Mouse (Mus musculus) gastrocnemius, adult 8-10 months (tissue): ENCODE results near the gene Ppif. TPM values are rescaled to one million over a fixed set of nuclear protein-coding genes. Genes with fewer than 3 reads are reported as not detected.

Experiments
- DNase-seq, 2 experiments: peaks; one replicate each; pipeline ENCODE4 v3.0.0; 2022; ENCODE audit warnings: low spot score in 2 of 2
- total RNA-seq, 4 experiments: library from RNA; stranded (reverse); gene quantifications; 2 replicates each; pipeline ENCODE4 v1.2.4; 2022

Ppif gene
- total RNA-seq, 4 experiments from 2014 or later: 22.9 to 29.3 (median 28.8) TPM

DNA sequence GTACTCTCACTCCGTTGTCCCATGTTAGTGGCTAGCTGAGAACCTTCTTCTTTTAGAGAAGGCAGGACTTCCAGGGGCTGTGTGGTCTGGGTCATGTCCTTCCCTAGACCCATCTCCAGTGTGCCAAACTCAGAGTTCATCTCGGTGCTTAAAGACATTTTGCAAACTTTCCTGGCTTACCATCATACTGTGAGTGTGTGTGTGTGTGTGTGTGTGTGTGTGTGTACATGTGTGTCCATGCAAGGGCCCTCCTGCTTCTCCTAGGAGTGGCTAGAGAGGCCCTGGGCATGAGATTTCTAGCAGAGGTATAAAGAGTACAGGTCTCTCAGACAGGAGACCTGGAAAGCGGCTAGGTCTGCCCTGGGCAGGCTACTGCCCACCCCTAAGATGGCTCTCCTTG is 42.2 kb downstream of the Ppif start:
- DNase-seq: no peak

- peak; percentile 85 to 88 for DNase-seq
Measured at GRCm38 (mm10) chr14:25736589-25736988, 42.6 kb downstream of the Ppif start.

GRCm38 (mm10) chr14:25738591-25739001 is 44.6 kb downstream of the Ppif start:
- peak in 1 of 2 experiments; percentile 52 for DNase-seq

GRCm38 (mm10) chr14:25739957-25740565 is 46.1 kb downstream of the Ppif start:
- no peak for DNase-seq

DNA sequence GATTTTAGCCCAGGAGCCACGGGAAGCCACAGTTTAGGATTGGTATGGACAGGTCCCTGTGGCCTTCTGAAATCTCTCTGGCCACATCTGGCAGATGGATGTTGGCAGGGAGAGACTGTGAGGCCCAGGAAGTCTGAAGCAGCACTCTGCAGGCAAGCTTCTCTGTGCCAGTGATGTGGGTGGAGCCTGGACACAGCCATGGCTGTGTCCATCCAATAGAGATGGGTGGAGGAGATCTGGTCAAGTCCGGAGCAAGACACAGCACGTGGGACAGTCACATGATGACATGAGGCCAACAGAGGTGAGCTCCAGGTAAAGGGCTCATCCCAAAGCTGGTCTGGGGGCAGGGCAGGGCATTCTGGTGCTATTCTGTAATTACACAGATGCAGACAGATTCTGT is 47.3 kb downstream of the Ppif start:
- DNase-seq: no peak

DNA sequence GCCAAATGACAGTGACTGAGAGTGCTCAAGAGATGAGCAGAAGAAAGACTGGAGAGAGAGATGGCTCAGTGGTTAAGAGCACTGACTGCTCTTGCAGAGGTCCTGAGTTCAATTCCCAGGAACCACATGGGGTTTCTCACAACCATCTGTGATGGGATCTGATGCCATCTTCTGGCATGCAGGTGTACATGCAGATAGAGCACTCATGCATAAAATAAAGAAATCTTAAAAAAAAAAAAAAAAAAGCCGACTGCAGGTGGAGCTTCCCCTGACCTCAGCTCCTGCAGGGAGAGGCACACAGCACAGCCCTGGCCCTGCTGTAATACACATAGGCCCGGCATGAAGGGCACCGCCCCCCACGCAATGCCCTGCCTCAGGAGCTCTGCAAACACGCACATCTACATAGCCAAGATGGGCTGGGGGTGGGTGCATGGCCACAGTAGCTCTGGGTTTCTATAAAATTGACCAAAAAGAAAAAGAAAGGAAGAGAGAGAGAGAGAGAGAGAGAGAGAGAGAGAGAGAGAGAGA is 48.0 kb downstream of the Ppif start:
- DNase-seq: no peak

DNA sequence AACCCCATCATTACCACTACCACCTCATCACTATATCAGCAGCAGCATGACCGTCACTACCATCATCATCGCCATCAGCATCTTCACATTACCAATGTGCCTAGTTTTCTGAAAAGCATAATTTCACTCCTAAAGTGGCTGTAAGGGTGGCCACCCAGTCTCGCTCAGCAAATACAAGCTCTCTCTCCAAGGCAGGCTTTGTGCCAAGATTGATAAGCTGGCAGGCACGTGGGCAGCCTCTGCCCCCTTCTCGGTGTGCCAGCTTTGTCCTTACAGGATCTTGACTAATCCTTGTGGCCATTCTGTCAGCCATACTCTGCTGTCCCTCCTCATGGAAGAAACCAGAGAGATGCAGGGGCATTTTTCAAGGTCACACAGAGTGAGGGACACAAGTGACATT is 49.0 kb downstream of the Ppif start:
- no peak for DNase-seq

DNA sequence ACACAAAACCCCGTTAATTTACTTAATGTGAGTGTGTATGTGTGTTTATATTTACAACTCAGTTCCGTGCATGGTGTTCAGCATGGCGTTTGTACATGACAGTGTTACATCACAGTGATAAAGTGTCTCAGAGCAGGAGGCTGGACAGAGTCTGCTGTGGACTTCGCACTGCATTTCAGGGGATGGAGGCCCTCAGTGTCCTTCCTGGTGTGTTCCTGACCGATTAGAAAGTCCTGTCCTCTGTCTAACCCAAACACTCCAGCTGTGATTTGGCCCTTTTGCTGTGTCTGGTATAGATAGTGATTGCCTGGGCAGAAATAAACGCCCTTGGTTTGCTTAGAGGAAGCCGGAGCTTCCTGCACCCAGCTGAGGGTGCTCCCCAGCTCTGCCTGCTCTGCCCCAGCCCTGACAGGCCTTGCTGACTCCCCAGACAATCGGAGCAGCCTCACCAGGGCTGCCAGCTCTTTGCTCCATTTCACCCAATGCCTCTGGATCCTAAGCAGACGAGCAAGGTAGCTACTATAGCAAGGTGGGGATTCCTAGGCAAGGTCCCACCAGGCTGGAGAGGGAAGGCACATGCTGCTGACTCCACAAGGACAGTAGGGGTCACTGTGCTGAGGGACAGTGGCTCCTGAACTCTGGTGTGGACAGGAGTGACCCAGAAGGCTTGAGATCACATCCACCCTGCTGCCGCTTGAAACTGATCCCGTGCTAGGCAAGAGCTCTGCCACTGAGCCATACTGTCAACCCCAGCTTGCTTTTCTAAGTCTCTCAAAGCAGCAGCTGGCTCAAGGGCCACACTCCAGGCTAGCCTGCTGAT is 51.6 kb downstream of the Ppif start:
- DNase-seq: no peak

GRCm38 (mm10) chr14:25746371-25746770 is 52.4 kb downstream of the Ppif start:
- DNase-seq: no peak

DNA sequence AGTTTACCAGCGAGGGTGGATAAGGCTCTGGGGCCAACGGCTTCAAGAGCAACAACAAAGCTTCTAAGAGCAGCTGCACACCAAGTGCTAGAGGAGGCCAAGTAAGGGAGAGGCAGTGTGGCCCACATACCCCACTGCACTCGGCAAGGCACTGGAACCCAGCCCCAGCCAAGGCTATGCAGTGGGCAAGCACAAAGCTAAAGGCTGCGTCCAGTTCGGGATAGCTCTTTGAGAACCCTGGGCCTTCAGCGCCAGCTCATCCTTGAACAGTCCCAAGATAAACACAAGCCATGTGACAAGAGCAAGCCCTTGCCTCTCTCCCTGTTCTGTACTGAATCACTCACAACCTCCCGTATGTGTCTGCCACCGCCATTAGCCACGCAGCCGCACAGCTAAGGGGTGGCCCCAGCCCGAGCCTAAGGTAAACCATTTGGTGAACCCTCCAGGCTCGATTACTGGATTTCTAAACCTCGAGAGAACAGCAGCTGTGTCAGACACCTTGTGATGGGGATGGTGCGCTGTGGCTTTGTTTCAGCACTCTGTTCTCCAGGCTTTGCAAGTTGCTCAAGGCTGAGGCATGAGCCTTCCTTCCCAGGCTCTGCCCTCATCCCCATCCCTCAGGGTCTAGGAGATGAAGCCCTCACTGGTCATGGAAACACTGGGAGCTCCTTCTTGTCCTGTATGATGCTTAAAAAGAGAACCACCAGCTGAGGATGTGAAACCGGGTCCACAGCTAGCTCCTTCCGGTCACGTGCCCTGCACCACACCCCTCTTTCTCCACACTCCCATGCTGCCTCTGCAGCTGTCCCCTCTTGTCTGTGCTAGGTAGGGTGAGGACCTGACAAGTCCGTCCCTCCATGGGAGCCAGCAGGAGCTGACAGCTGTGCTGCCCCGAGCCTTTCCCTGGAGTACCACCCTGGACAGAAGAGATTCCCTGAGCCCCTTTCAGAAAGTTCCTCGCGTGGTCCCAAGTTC is 53.3 kb downstream of the Ppif start:
- DNase-seq: no peak

- DNase-seq: no peak
Measured at GRCm38 (mm10) chr14:25747996-25748756, 54.2 kb downstream of the Ppif start.

GRCm38 (mm10) chr14:25749143-25749909 is 55.4 kb downstream of the Ppif start:
- peak; percentile 63 to 75 for DNase-seq

Other genes with a start within 250 kb of the Ppif start
- 10 to 100 TPM; 18.5 to 28.7 (median 21.8) TPM for gene Zmiz1, start 235.0 kb upstream of the Ppif start, total RNA-seq
- gene Zcchc24, start 74.9 kb downstream of the Ppif start, total RNA-seq: 10 to 100 TPM; 54.4 to 82.7 (median 64.0) TPM
- gene Anxa11, start 148.0 kb downstream of the Ppif start, total RNA-seq: 100 to 1,000 TPM in 3 of 4 experiments, 10 to 100 TPM in 1; 92.4 to 119 (median 105) TPM
- gene Plac9a, start 208.9 kb downstream of the Ppif start, total RNA-seq: 1 to 10 TPM; 1.3 to 2.3 (median 1.7) TPM
- under 1 TPM in 2 of 4 experiments, not detected in 2; 0.19 to 0.59 TPM for gene Tmem254a, start 233.5 kb downstream of the Ppif start, total RNA-seq
- not detected for gene Cphx1, start 244.2 kb downstream of the Ppif start, total RNA-seq